In the genomic region with DNA sequence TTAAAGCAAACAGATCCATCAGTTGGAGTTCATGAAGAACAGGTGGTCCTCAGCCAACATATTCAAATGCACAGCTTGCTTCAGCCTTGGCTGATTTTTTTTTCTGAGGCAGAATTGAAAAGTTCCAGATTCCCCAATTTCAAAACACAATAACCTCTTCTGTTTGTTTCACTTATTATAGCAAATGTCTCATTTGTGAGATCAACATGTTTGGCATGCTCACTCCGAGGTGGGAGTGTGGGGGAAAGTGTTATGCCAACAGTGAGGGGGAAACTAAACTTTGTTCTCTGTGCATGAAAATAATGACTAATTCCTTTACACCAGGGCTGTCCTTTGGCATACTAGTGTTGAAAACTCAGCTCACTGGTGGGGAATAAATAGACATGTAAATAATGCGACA, we compare ENCODE assay signal across 31 mouse cellular contexts.
DNase-seq lines count a peak whose midpoint lies in the region; ATAC-seq and TF ChIP-seq lines count a peak whose summit lies in the region.
"Had no signal": no experiment of that assay in that cellular context is flagged by ENCODE, and none has a peak within 500 bp of the region (broad histone marks: within the 10 kb centered on the region; RNA-seq: fewer than 3 reads in every experiment).

No protein-coding gene starts in this region.

- WGBS in forebrain, postnatal 0 days, result 55% methylated on average over 2 of the region's 2 CpGs
- WGBS in forebrain, embryonic 13.5 days, result 72% methylated on average over 2 of the region's 2 CpGs

- H3K4me3 ChIP-seq in forebrain, postnatal 0 days (ENCODE audit: low read depth, low read length), result no peak overlapping the region
- H3K4me3 ChIP-seq in forebrain, embryonic 13.5 days, result no peak overlapping the region
- H3K4me3 ChIP-seq in gastrocnemius, adult 2 months, result no peak overlapping the region
- H3K4me3 ChIP-seq: embryonic facial prominence, embryonic 12.5 days; forebrain, embryonic 10.5 days; heart, adult 2 months; heart, embryonic 12.5 days; hindbrain, embryonic 13.5 days; midbrain, embryonic 13.5 days; neural tube, embryonic 15.5 days had no signal

- H3K4me1 ChIP-seq in forebrain, postnatal 0 days (ENCODE audit: insufficient read depth), result no peaks in the 10 kb centered on the region
- H3K4me1 ChIP-seq in forebrain, embryonic 13.5 days, result no peaks in the 10 kb centered on the region
- H3K4me1 ChIP-seq: embryonic facial prominence, embryonic 12.5 days; forebrain, embryonic 10.5 days; heart, embryonic 12.5 days; hindbrain, embryonic 13.5 days; midbrain, embryonic 13.5 days; neural tube, embryonic 15.5 days had no signal

- ATAC-seq in forebrain, postnatal 0 days, result no peak
- ATAC-seq in forebrain, embryonic 13.5 days, result no peak
- no peak for ATAC-seq in erythroblast, adult 5-6 weeks (replicated peaks; ENCODE audit: low FRiP score, poor library complexity, severe bottlenecking)
- ATAC-seq: forebrain, embryonic 16.5 days; intestine, embryonic 16.5 days; midbrain, embryonic 13.5 days had no signal

- no peak for TF ChIP-seq CTCF in forebrain, postnatal 0 days (IDR thresholded peaks at IDR 0.05; ENCODE audit: low read depth)
- TF ChIP-seq CTCF in gastrocnemius, adult 2 months (IDR thresholded peaks at IDR 0.05), result no peak

- H3K9me3 ChIP-seq in forebrain, postnatal 0 days (ENCODE audit: low read length), result no peaks in the 10 kb centered on the region
- H3K9me3 ChIP-seq in forebrain, embryonic 13.5 days (replicated peaks), result no peaks in the 10 kb centered on the region
- H3K9me3 ChIP-seq: embryonic facial prominence, embryonic 12.5 days; forebrain, embryonic 10.5 days; heart, embryonic 12.5 days; hindbrain, embryonic 13.5 days; midbrain, embryonic 13.5 days; neural tube, embryonic 15.5 days had no signal

- no peaks in the 10 kb centered on the region for H3K36me3 ChIP-seq in forebrain, postnatal 0 days (ENCODE audit: insufficient read depth)
- no peaks in the 10 kb centered on the region for H3K36me3 ChIP-seq in forebrain, embryonic 13.5 days (ENCODE audit: poor library complexity, severe bottlenecking)
- H3K36me3 ChIP-seq: embryonic facial prominence, embryonic 12.5 days; forebrain, embryonic 10.5 days; heart, embryonic 12.5 days; hindbrain, embryonic 13.5 days; midbrain, embryonic 13.5 days; neural tube, embryonic 15.5 days had no signal

- no peak overlapping the region for H3K27ac ChIP-seq in forebrain, postnatal 0 days (ENCODE audit: low read depth, low read length)
- H3K27ac ChIP-seq in forebrain, embryonic 13.5 days, result no peak overlapping the region
- H3K27ac ChIP-seq in gastrocnemius, adult 2 months, result no peak overlapping the region
- H3K27ac ChIP-seq: embryonic facial prominence, embryonic 12.5 days; forebrain, embryonic 10.5 days; heart, adult 2 months; hindbrain, embryonic 13.5 days; liver, embryonic 14.5 days; macrophage; midbrain, embryonic 13.5 days; neural tube, embryonic 15.5 days had no signal

- no peaks in the 10 kb centered on the region; the same call in 1 of the 2 replicates for H3K27me3 ChIP-seq in forebrain, postnatal 0 days (ENCODE audit: insufficient read depth, low read length)
- no peaks in the 10 kb centered on the region for H3K27me3 ChIP-seq in forebrain, embryonic 13.5 days
- H3K27me3 ChIP-seq: CH12.LX; embryonic facial prominence, embryonic 12.5 days; heart, embryonic 12.5 days; hindbrain, embryonic 13.5 days; midbrain, embryonic 13.5 days; neural tube, embryonic 15.5 days had no signal

- intact Hi-C loops in gastrocnemius, adult 2 months (cut with DNase I), result no loop called here

- H3K4me2 ChIP-seq in forebrain, postnatal 0 days (ENCODE audit: low read depth), result no peak overlapping the region
- H3K4me2 ChIP-seq in forebrain, embryonic 13.5 days, result no peak overlapping the region
- H3K4me2 ChIP-seq: embryonic facial prominence, embryonic 12.5 days; heart, embryonic 12.5 days; hindbrain, embryonic 13.5 days; midbrain, embryonic 13.5 days; neural tube, embryonic 15.5 days had no signal

- H3K9ac ChIP-seq in forebrain, postnatal 0 days, result no peak overlapping the region
- no peak overlapping the region for H3K9ac ChIP-seq in forebrain, embryonic 13.5 days
- H3K9ac ChIP-seq: embryonic facial prominence, embryonic 12.5 days; heart, embryonic 12.5 days; hindbrain, embryonic 13.5 days; liver, embryonic 14.5 days; midbrain, embryonic 13.5 days; neural tube, embryonic 15.5 days had no signal

- peak; percentile 8 for DNase-seq in forebrain, postnatal 0 days
- DNase-seq in right cerebral cortex, adult 18-20 months, result peak; percentile 4
- DNase-seq in right cerebral cortex, postnatal 4 days, result no peak
- DNase-seq in layer of hippocampus, adult 9-11 months, result peak; percentile 56
- no peak for DNase-seq in gastrocnemius, adult 2 months
- DNase-seq: adrenal gland, postnatal 10 days; cerebellum, adult 11-12 months; cerebellum, adult 9-11 months; embryo, embryonic 11 days; gastrocnemius, postnatal 25 days; heart, adult 2 months; heart, postnatal 4 days; kidney, adult 8-10 months; kidney, postnatal 10 days; liver; lung, adult 2 months; lung, postnatal 10 days; retina, postnatal 1 day had no signal

Comparison
In these comparisons a context has a peak if more than half of its experiments do, and no peak if none do; other contexts are left out.
1. DNase-seq: peak in forebrain, postnatal 0 days (single experiment), right cerebral cortex, adult 18-20 months (single experiment) and layer of hippocampus, adult 9-11 months (single experiment); none in right cerebral cortex, postnatal 4 days (single experiment) and gastrocnemius, adult 2 months (single experiment).